Mouse (Mus musculus) bone marrow, adult 2 months (tissue): ENCODE measurements at regions not wholly inside any gene's neighbourhood (a gene's known extent, or its start where the extent isn't known, plus 50 kb on each side); places are given as distances from the start of the nearest gene placed in this dataset.
"Not testable (repeated sequence)": the region's sequence is repeated elsewhere in the genome, so short reads cannot be mapped to it uniquely, and the experiment has no call there.

Experiments
- CTCF ChIP-seq: fragments of 200-500 bp; IDR thresholded peaks from 2 replicates; pipeline ENCODE4 v1.5.1; 2011; ENCODE audit warnings: low read length, control low read depth; ENCODE audit not compliant: control insufficient read depth, insufficient read depth
- POLR2A ChIP-seq: fragments of 200-500 bp; IDR thresholded peaks from 2 replicates; pipeline ENCODE4 v1.6.1; 2011; ENCODE audit warnings: low read depth, mild to moderate bottlenecking, control low read depth, low read length, borderline replicate concordance; ENCODE audit not compliant: control insufficient read depth

DNA sequence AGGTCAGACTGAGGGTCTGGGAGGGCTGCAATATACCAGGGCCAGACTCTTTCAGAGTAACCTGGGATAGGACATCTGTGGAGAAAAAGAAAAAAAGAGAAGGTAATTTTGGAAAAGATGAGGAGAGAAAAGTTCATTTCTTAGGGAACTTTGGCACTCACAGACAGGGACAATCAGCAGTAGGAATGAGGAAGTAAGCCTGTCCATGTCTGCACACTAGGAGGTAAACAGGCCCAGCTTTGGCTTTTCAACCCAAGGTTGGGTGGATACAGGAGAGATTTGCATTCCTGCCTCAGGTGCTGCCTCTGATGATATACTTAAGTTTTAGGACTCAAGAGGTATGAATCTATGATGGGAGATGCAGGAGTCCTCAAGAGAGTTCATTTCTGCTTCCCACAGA is 579.0 kb upstream of the Zfp386 start:
- not testable (repeated sequence) for TF ChIP-seq POLR2A, CTCF
